Mouse (Mus musculus) stomach, embryonic 16.5 days (tissue): ENCODE measurements around the gene Rnf103. TPM values are rescaled to one million over a fixed set of nuclear protein-coding genes. Genes with fewer than 3 reads are reported as not detected.
"Not testable (repeated sequence)": the region's sequence is repeated elsewhere in the genome, so short reads cannot be mapped to it uniquely, and the experiment has no call there.

Experiments used
- ATAC-seq: fragments of 200-750 bp; cut with Nextera tagmentation; 2 replicates; pipeline ENCODE4 v1.8.0; 2017; ENCODE audit warnings: moderate number of reproducible peaks, moderate TSS enrichment; ENCODE audit not compliant: insufficient read depth, low FRiP score
- H3K27ac ChIP-seq: fragments of 300-500 bp; sonication (generic); 2 replicates; pipeline ENCODE4 v1.5.1; 2014; ENCODE audit warnings: low read length
- H3K27me3 ChIP-seq: fragments of 300-500 bp; sonication (generic); 2 replicates; pipeline ENCODE4 v1.6.1; 2014; ENCODE audit warnings: low read length, control low read depth, mixed read lengths; ENCODE audit not compliant: control insufficient read depth, insufficient read depth
- H3K36me3 ChIP-seq: fragments of 300-500 bp; sonication (generic); 2 replicates; pipeline ENCODE4 v1.6.1; 2014; ENCODE audit warnings: low read length; ENCODE audit not compliant: control insufficient read depth, insufficient read depth
- H3K4me1 ChIP-seq: fragments of 300-500 bp; sonication (generic); 2 replicates; pipeline ENCODE4 v1.6.1; 2014; ENCODE audit warnings: low read length, control low read depth, mixed read lengths; ENCODE audit not compliant: control insufficient read depth, insufficient read depth
- H3K4me2 ChIP-seq: fragments of 300-500 bp; sonication (generic); 2 replicates; pipeline ENCODE4 v1.6.1; 2014; ENCODE audit warnings: low read depth, low read length, mixed read lengths
- H3K4me3 ChIP-seq: fragments of 300-500 bp; sonication (generic); replicated peaks from 2 replicates; pipeline ENCODE4 v1.5.1; 2014; ENCODE audit warnings: mild to moderate bottlenecking, low read length
- H3K9ac ChIP-seq: fragments of 300-500 bp; sonication (generic); 2 replicates; pipeline ENCODE4 v1.6.1; 2014; ENCODE audit warnings: low read length
- H3K9me3 ChIP-seq: fragments of 300-500 bp; sonication (generic); replicated peaks from 2 replicates; pipeline ENCODE4 v1.6.1; 2016; ENCODE audit warnings: low read length, control low read depth; ENCODE audit not compliant: control insufficient read depth
- WGBS: fragments of 180-500 bp; shearing (Covaris S2); extraction: QIAGEN DNeasy Blood & Tissue Kit; methylation state at CpG from one replicate; pipeline ENCODE4 v1.1.7; 2014; 5-methylcytosine and 5-hydroxymethylcytosine counted together
- polyA plus RNA-seq: library from polyadenylated mRNA; unstranded; fragments of >200 nt; fragmentation: Nextera tagmentation; extraction: Ambion mirVana; gene quantifications from 2 replicates; pipeline ENCODE4 v1.2.1, GENCODE M21; 2015

The Rnf103 gene
- polyA plus RNA-seq, 1 experiment from 2014 or later, result 9.2 TPM

- Histone ChIP-seq H3K27ac (no peak overlapping the region), H3K4me3 (no peak overlapping the region), H3K9me3 (no peaks in the 10 kb centered on the region), H3K27me3 (no peaks in the 10 kb centered on the region), H3K4me1 (no peaks in the 10 kb centered on the region), H3K36me3 (no peaks in the 10 kb centered on the region), H3K4me2 (no peak overlapping the region), H3K9ac (no peak overlapping the region)
- ATAC-seq, result peak; percentile 77; the same call in 1 of the 2 replicates
- WGBS, result 75% methylated on average over 4 of the region's 4 CpGs
These were observed 21.7 kb upstream of the Rnf103 start for GRCm38 (mm10) chr6:71471830-71472520.

DNA sequence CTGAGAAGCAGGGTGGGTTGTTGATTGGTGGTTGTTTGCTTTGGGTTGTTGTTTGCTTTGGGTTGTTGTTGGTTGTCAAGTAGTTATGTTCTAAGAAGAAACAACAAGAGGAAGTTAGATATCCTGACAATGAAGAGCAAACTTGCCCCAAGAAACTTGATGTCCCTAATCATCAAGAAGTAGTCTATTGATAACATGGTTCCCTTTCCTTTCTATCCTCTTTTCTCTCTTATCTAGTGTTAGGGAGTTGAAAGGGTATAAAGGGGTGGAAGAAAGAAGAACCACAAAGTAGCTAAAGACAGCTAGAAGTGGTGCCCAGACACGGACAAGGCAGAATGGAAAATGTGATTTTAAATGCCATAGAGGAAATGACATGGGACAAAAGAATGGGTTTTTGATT, 20.9 kb upstream of the Rnf103 start:
- Histone ChIP-seq H3K27ac (no peak overlapping the region), H3K9ac (no peak overlapping the region), H3K4me1 (no peaks in the 10 kb centered on the region), H3K27me3 (no peaks in the 10 kb centered on the region), H3K9me3 (no peaks in the 10 kb centered on the region), H3K36me3 (no peaks in the 10 kb centered on the region), H3K4me2 (no peak overlapping the region), H3K4me3 (no peak overlapping the region)
- 70% methylated on average over 1 of the region's 1 CpGs for WGBS
- no peak for ATAC-seq

DNA sequence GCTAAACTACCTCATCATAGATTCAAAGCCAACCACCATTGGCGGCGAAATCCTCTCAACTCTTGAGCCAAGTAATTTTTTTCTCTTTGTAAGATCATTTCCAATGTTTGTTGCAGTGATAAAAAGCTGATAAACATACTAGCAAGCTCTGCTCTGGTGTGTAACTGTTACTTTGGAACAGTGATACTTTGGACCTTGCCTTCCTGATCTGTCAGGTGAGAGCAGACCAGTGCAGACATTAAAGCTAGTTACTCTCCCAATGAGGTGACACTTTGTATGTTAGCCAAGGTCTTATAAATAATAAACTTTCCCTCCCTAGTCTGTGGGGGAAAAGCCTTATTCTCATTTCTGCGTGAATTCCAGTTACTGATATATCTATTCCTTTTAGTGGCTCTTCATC, 18.1 kb upstream of the Rnf103 start:
- no peaks in the 10 kb centered on the region for H3K27me3 ChIP-seq
- H3K9me3 ChIP-seq, result no peaks in the 10 kb centered on the region
- H3K36me3 ChIP-seq, result no peaks in the 10 kb centered on the region
- no peak overlapping the region for H3K4me2 ChIP-seq
- no peaks in the 10 kb centered on the region for H3K4me1 ChIP-seq
- no peak overlapping the region for H3K27ac ChIP-seq
- ATAC-seq, result no peak
- H3K9ac ChIP-seq, result no peak overlapping the region
- WGBS, result 85% methylated on average over 3 of the region's 3 CpGs
- no peak overlapping the region for H3K4me3 ChIP-seq

DNA sequence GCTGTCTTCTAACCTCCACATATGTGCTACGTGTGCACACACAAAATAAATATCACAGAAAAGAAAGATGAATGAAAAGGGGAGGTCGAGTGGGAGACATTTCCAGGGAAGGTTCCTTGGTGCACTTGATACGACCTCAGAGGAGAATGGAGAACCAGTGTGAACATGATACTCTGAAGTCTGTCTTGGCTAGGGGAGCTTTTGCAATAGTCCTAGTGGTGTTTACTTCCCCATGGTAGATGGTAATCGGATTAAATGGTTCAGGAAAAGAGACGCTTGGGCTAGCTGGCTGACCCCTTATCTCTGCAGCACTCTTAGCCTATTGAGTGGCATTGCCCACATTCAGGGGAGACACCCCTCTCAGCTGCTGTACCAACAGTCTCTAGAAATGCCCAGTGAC, 16.9 kb upstream of the Rnf103 start:
- H3K9me3 ChIP-seq, result no peaks in the 10 kb centered on the region
- H3K27me3 ChIP-seq, result no peaks in the 10 kb centered on the region
- no peaks in the 10 kb centered on the region for H3K36me3 ChIP-seq
- WGBS, result 66% methylated on average over 5 of the region's 5 CpGs
- H3K27ac ChIP-seq, result no peak overlapping the region
- no peak for ATAC-seq
- no peak overlapping the region for H3K9ac ChIP-seq
- H3K4me3 ChIP-seq, result no peak overlapping the region
- H3K4me2 ChIP-seq, result no peak overlapping the region
- H3K4me1 ChIP-seq, result no peaks in the 10 kb centered on the region

DNA sequence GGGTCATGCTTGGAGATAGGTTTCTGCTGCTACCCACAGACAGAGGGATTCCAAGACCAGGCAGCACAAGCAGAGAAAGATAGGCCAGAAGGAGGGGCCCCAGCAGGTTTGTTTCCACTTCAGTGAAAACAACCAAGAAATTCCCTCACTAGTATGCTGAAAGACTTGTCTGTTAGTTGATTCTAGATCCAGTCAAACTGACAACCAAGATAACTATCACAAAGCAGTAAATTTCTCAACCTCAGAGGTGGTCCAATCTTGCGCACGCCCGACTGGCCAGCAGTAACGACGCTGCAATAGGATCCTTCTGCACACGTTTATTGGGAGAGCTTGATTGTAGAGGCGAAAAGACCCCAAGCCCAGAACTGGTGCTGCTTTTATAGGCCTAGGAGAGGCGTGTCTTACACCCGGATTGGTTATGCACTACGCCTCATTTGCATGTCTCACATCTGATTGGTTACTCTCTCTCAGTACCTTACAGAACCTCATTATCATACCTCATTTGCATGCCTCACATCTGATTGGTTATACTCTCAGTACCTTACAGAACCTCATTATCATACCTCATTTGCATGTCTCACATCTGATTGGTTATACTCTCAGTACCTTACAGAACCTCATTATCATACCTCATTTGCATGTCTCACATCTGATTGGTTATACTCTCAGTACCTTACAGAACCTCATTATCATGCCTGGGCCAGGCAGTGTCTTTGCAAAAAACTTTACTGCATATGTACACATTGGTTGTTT, 14.7 kb upstream of the Rnf103 start:
- H3K27ac ChIP-seq, H3K9me3 ChIP-seq, H3K4me2 ChIP-seq, H3K9ac ChIP-seq, H3K4me3 ChIP-seq, ATAC-seq, H3K27me3 ChIP-seq, H3K36me3 ChIP-seq, H3K4me1 ChIP-seq: not testable (repeated sequence)
- WGBS, result 88% methylated on average over 10 of the region's 10 CpGs

GRCm38 (mm10) chr6:71479588-71479987, 14.1 kb upstream of the Rnf103 start:
- not testable (repeated sequence) for H3K36me3 ChIP-seq, H3K9me3 ChIP-seq, H3K4me2 ChIP-seq, H3K4me3 ChIP-seq, H3K27ac ChIP-seq, H3K27me3 ChIP-seq, H3K4me1 ChIP-seq, H3K9ac ChIP-seq
- peak; percentile 44; the same call in 1 of the 2 replicates for ATAC-seq
- WGBS, result 78% methylated on average over 2 of the region's 2 CpGs

- ATAC-seq, result no peak
These were observed 13.6 kb upstream of the Rnf103 start for GRCm38 (mm10) chr6:71480136-71480535.

DNA sequence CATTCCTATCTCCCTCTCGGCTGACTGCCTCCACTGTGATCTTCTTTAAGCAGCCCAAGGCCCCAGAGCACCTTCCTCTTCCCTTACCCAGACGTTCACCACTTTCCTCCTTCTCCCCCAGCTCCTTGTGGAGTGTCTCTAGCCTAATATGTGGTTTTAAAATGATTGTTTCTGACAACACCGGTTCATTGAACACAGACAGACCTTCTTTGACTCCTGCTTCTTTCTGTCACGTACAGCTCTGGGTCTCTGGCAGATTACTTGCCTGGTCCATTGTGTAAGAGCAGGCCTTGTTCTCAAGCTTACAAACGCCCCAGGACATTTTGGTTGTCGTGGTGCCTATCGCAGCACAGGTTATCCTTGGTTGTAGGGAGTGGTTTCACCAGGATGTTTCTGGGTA, 12.6 kb upstream of the Rnf103 start:
- Histone ChIP-seq H3K27ac (no peak overlapping the region), H3K9ac (no peak overlapping the region), H3K4me3 (no peak overlapping the region), H3K4me1 (no peaks in the 10 kb centered on the region), H3K4me2 (no peak overlapping the region), H3K27me3 (no peaks in the 10 kb centered on the region), H3K9me3 (no peaks in the 10 kb centered on the region), H3K36me3 (no peaks in the 10 kb centered on the region)
- WGBS, result 73% methylated on average over 7 of the region's 7 CpGs
- no peak for ATAC-seq

More at GRCm38 (mm10) chr6:71480136-71480535, 13.6 kb upstream of the Rnf103 start:
- no peak overlapping the region for H3K27ac ChIP-seq
- WGBS, result 74% methylated on average over 1 of the region's 1 CpGs
- H3K4me1 ChIP-seq, result no peaks in the 10 kb centered on the region
- H3K4me2 ChIP-seq, result no peak overlapping the region
- H3K4me3 ChIP-seq, result no peak overlapping the region
- H3K27me3 ChIP-seq, result no peaks in the 10 kb centered on the region
- H3K9ac ChIP-seq, result no peak overlapping the region
- H3K9me3 ChIP-seq, result no peaks in the 10 kb centered on the region
- no peaks in the 10 kb centered on the region for H3K36me3 ChIP-seq

DNA sequence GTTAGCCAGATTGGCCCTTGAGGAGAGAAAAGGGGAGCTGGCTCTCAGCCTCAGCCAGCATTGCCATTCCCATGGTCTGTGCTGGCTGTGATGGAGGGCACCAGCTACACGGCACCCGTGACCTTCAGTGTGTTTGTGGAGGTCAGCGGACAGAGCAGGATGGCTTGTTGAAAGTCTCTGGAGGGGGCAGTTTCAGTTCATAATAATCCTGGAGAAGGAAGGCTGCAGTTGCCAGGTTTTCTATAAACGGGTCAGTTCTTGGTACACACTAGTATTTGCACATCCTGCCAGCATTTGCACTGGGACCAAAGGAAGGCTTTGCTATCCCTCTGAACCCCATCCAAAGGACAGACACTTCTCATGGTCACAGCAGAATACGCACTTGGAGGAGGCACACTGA, 8.4 kb upstream of the Rnf103 start:
- Histone ChIP-seq H3K36me3 (no peaks in the 10 kb centered on the region), H3K27ac (no peak overlapping the region), H3K9ac (no peak overlapping the region), H3K27me3 (no peaks in the 10 kb centered on the region), H3K4me2 (no peak overlapping the region), H3K9me3 (no peaks in the 10 kb centered on the region), H3K4me3 (no peak overlapping the region), H3K4me1 (no peaks in the 10 kb centered on the region)
- WGBS, result 73% methylated on average over 5 of the region's 5 CpGs
- no peak for ATAC-seq
